ENCODE assay signal across 8 mouse cellular contexts in genomic region chr8:111258631-111259407, GRCm38 (mm10). TPM values are rescaled to one million over a fixed set of nuclear protein-coding genes. Genes with fewer than 3 reads are reported as not detected.
DNase-seq lines count a peak whose midpoint lies in the region; ATAC-seq lines count a peak whose summit lies in the region.

TSS of gene Glg1 (minus strand) at chr8:111259216.

- peak; percentile 94 for ATAC-seq in hindbrain, embryonic 11.5 days (ENCODE audit: low FRiP score)

- H3K4me3 ChIP-seq in hindbrain, embryonic 11.5 days (ENCODE audit: low read depth, low read length) = peak within 1 kb of the TSS; percentile 86

- peak within 1 kb of the TSS; percentile 52 for H3K4me2 ChIP-seq in hindbrain, embryonic 11.5 days (replicated peaks; ENCODE audit: low read depth, low read length)

- peak within 1 kb of the TSS; percentile 95 for H3K27ac ChIP-seq in hindbrain, embryonic 11.5 days (ENCODE audit: low read depth, low read length)

- no peaks in the 10 kb centered on the region for H3K36me3 ChIP-seq in hindbrain, embryonic 11.5 days (ENCODE audit: control insufficient read depth, insufficient read depth, low read length)

- peak within 1 kb of the TSS; percentile 89 for H3K9ac ChIP-seq in hindbrain, embryonic 11.5 days (ENCODE audit: low read depth, low read length)

- no peaks in the 10 kb centered on the region for H3K4me1 ChIP-seq in hindbrain, embryonic 11.5 days (replicated peaks; ENCODE audit: control insufficient read depth, insufficient read depth, low read length)

- WGBS in hindbrain, embryonic 11.5 days = under 1% methylated on average over 63 of the region's 76 CpGs

- no peaks in the 10 kb centered on the region for H3K27me3 ChIP-seq in hindbrain, embryonic 11.5 days (ENCODE audit: control insufficient read depth, insufficient read depth, low read length)

- H3K9me3 ChIP-seq in hindbrain, embryonic 11.5 days (ENCODE audit: control insufficient read depth, low read length) = no peaks in the 10 kb centered on the region

- DNase-seq in Muller cell, postnatal 12 days (ENCODE audit: inconsistent ontology term) = peak; percentile 98
- DNase-seq in cerebellum, adult 9-11 months = peak; percentile 91
- peak; percentile 51 to 90 for DNase-seq in frontal cortex, adult 2 months (ENCODE audit: extremely low spot score in 1 of 2, low spot score in 1 of 2)
- peak; percentile 95 for DNase-seq in hindbrain, embryonic 11.5 days (ENCODE audit: low spot score)
- peak; percentile 90 to 95 for DNase-seq in layer of hippocampus, postnatal 10 days (ENCODE audit: low spot score in 2 of 2)
- DNase-seq in lung, postnatal 10 days = peak; percentile 96
- peak; percentile 96 for DNase-seq in ovary, postnatal 36 days (ENCODE audit: low spot score)
- DNase-seq in thymus, postnatal 25 days = peak; percentile 95

RNA-seq across cellular contexts. Expression of gene Glg1, which starts in this region (rescaled TPM):
- polyA plus RNA-seq in frontal cortex, adult 2 months (2012; rRNA removed) = 62.3 and 70.4 TPM in 2 replicates
- 75.3 and 81.5 TPM in 2 replicates for polyA plus RNA-seq in hindbrain, embryonic 11.5 days (2014; fragmentation: Nextera tagmentation; extraction: Ambion mirVana)
- 100 to 1,000 TPM; 118 to 119 TPM for total RNA-seq in layer of hippocampus, postnatal 10 days (2021)

Comparison
In these comparisons a context has a peak if more than half of its experiments do, and no peak if none do; other contexts are left out.
1. Peak in every context shown above with its lines: DNase-seq, ATAC-seq, H3K4me3 ChIP-seq and H3K27ac ChIP-seq.